Mouse (Mus musculus) testis, adult 2 months (tissue): ENCODE measurements around the gene Fhad1.

Experiments used
- CTCF ChIP-seq: fragments of 200-500 bp; IDR thresholded peaks from 2 replicates; pipeline ENCODE4 v1.5.1; 2012; ENCODE audit warnings: low read depth, mild to moderate bottlenecking, inconsistent platforms, low read length, moderate library complexity; ENCODE audit not compliant: control insufficient read depth, insufficient read depth, insufficient replicate concordance
- POLR2A ChIP-seq: fragments of 200-500 bp; IDR thresholded peaks from 2 replicates; pipeline ENCODE4 v1.6.1; 2012; ENCODE audit warnings: low read depth, mild to moderate bottlenecking, inconsistent platforms, low read length, moderate library complexity; ENCODE audit not compliant: control insufficient read depth

GRCm38 (mm10) chr4:141898905-141899304 is 116.0 kb downstream of the Fhad1 start:
- TF ChIP-seq CTCF, result no peak
- no peak for TF ChIP-seq POLR2A
